Mouse (Mus musculus): ENCODE measurements around the gene Zfyve28. TPM values are rescaled to one million over a fixed set of nuclear protein-coding genes. Genes with fewer than 3 reads are reported as not detected.

Zfyve28 gene
- total RNA-seq, 2 experiments from 2014 or later: 1.0 to 1.2 TPM

- no peak for DNase-seq
- intact Hi-C loops (cut with DNase I): no loop called here
Observed at GRCm38 (mm10) chr5:34217756-34218155, 70.5 kb downstream of the Zfyve28 start.

- intact Hi-C loops (cut with DNase I): no loop called here
- no peak for DNase-seq
Observed at GRCm38 (mm10) chr5:34216025-34216424, 72.2 kb downstream of the Zfyve28 start.

GRCm38 (mm10) chr5:34213659-34214058 is 74.6 kb downstream of the Zfyve28 start:
- no peak for DNase-seq
- intact Hi-C loops (cut with DNase I): loop anchor here (5.0 kb wide), 1 partner anchor 329 kb away; no protein-coding TSS in a partner anchor

- intact Hi-C loops (cut with DNase I): loop anchor here (1.0 to 5.0 kb wide), 2 partner anchors 44 to 332 kb away; no protein-coding TSS in a partner anchor
- DNase-seq: peak; percentile 57 to 58
Observed at GRCm38 (mm10) chr5:34210279-34210678, 78.0 kb downstream of the Zfyve28 start.

GRCm38 (mm10) chr5:34207503-34207902 is 80.7 kb downstream of the Zfyve28 start:
- intact Hi-C loops (cut with DNase I): no loop called here
- DNase-seq: no peak

- intact Hi-C loops (cut with DNase I): no loop called here
- DNase-seq: no peak
Observed at GRCm38 (mm10) chr5:34205788-34206187, 82.5 kb downstream of the Zfyve28 start.

- intact Hi-C loops (cut with DNase I): no loop called here
- DNase-seq: no peak
Observed at GRCm38 (mm10) chr5:34204911-34205310, 83.3 kb downstream of the Zfyve28 start.

- no peak for DNase-seq
- intact Hi-C loops (cut with DNase I): no loop called here
Observed at GRCm38 (mm10) chr5:34202006-34202405, 86.2 kb downstream of the Zfyve28 start.

- no peak for DNase-seq
- intact Hi-C loops (cut with DNase I): no loop called here
Observed at GRCm38 (mm10) chr5:34201396-34201795, 86.9 kb downstream of the Zfyve28 start.

GRCm38 (mm10) chr5:34198615-34199014 is 89.6 kb downstream of the Zfyve28 start:
- no peak for DNase-seq

GRCm38 (mm10) chr5:34197243-34197642 is 91.0 kb downstream of the Zfyve28 start:
- DNase-seq: peak in 1 of 2 experiments; percentile 2
- intact Hi-C loops (cut with DNase I): no loop called here

More at GRCm38 (mm10) chr5:34198615-34199014, 89.6 kb downstream of the Zfyve28 start:
- intact Hi-C loops (cut with DNase I): no loop called here

- intact Hi-C loops (cut with DNase I): no loop called here
- no peak for DNase-seq
Observed at GRCm38 (mm10) chr5:34196423-34196822, 91.8 kb downstream of the Zfyve28 start.

GRCm38 (mm10) chr5:34195786-34196185 is 92.5 kb downstream of the Zfyve28 start:
- no peak for DNase-seq
- intact Hi-C loops (cut with DNase I): no loop called here

GRCm38 (mm10) chr5:34194975-34195662 is 93.1 kb downstream of the Zfyve28 start:
- no peak for DNase-seq
- intact Hi-C loops (cut with DNase I): no loop called here

GRCm38 (mm10) chr5:34194426-34194825 is 93.8 kb downstream of the Zfyve28 start:
- intact Hi-C loops (cut with DNase I): no loop called here
- DNase-seq: no peak

GRCm38 (mm10) chr5:34191843-34192242 is 96.4 kb downstream of the Zfyve28 start:
- intact Hi-C loops (cut with DNase I): no loop called here
- peak in 1 of 2 experiments; percentile 13 for DNase-seq

- DNase-seq: peak in 1 of 2 experiments; percentile 26
- intact Hi-C loops (cut with DNase I): no loop called here
Observed at GRCm38 (mm10) chr5:34191021-34191420, 97.2 kb downstream of the Zfyve28 start.

GRCm38 (mm10) chr5:34189521-34189920 is 98.7 kb downstream of the Zfyve28 start:
- no peak for DNase-seq
- intact Hi-C loops (cut with DNase I): loop anchor here (10.0 kb wide), 3 partner anchors 255 to 535 kb away; partner anchors contain the start of genes Nelfa, Slbp, Tacc3 and Tmem129

- DNase-seq: no peak
- intact Hi-C loops (cut with DNase I): loop anchor here (10.0 kb wide), 3 partner anchors 254 to 534 kb away; partner anchors contain the start of genes Nelfa, Slbp, Tacc3 and Tmem129
Observed at GRCm38 (mm10) chr5:34188856-34189255, 99.4 kb downstream of the Zfyve28 start.

GRCm38 (mm10) chr5:34187601-34188316 is 100.5 kb downstream of the Zfyve28 start, which contains the start of gene Mxd4:
Gene Mxd4 (minus strand): TSS chr5:34187720.
- peak; percentile 99 to 100 for DNase-seq
- intact Hi-C loops (cut with DNase I): loop anchor here (2.0 to 10.0 kb wide), 4 partner anchors 17 to 533 kb away; partner anchors contain the start of genes Nelfa, Slbp, Tacc3 and Tmem129

GRCm38 (mm10) chr5:34186961-34187391 is 101.3 kb downstream of the Zfyve28 start:
- DNase-seq: peak; percentile 58 to 60
- intact Hi-C loops (cut with DNase I): loop anchor here (2.0 to 10.0 kb wide), 4 partner anchors 16 to 532 kb away; partner anchors contain the start of genes Nelfa, Slbp, Tacc3 and Tmem129
